Mouse (Mus musculus): ENCODE data around the gene Cdk1.

Cdk1 gene

GRCm38 (mm10) chr10:69352212-69353085 is at the start of gene Cdk1:
Cdk1 (minus strand) TSS chr10:69352938.
- POLR2A ChIA-PET, result interaction anchor here (0.5 to 4.0 kb wide), 83 partner anchors 9 to 1893 kb away, joined by 3 to 78 read pairs (median 4); partner anchors contain the start of genes A930033H14Rik (in 1 of the 4), Ank3 (in 1 of the 4) and Cabcoco1 (in 1 of the 4)
- CTCF ChIA-PET, result interaction anchor here (0.5 to 2.3 kb wide), 16 partner anchors 12 to 444 kb away, joined by 3 to 12 read pairs (median 3); no protein-coding TSS in a partner anchor

- CTCF ChIA-PET, result interaction anchor here in 3 of 4 experiments (0.5 to 1.6 kb wide), 6 partner anchors 10 to 381 kb away, joined by 3 to 6 read pairs (median 3); no protein-coding TSS in a partner anchor
- POLR2A ChIA-PET, result interaction anchor here in 2 of 4 experiments (0.6 to 1.4 kb wide), 5 partner anchors 47 to 175 kb away, joined by 3 to 8 read pairs (median 3); partner anchors contain the start of gene Cdk1 (in 2 of the 2)
Measured at GRCm38 (mm10) chr10:69399814-69400385, 47.2 kb upstream of the Cdk1 start.

- ChIA-PET POLR2A (interaction anchor here in 2 of 4 experiments (0.6 to 1.7 kb wide), 6 partner anchors 9 to 208 kb away, joined by 3 to 8 read pairs (median 4); partner anchors contain the start of gene Cdk1 (in 2 of the 2)), CTCF (interaction anchor here in 3 of 4 experiments (0.7 to 1.6 kb wide), 6 partner anchors 9 to 258 kb away, joined by 3 to 6 read pairs (median 4); no protein-coding TSS in a partner anchor)
Measured at GRCm38 (mm10) chr10:69398763-69399590, 46.2 kb upstream of the Cdk1 start, which contains the start of gene Ank3. Ank3 (plus strand) TSS chr10:69398773.

- POLR2A ChIA-PET, result interaction anchor here in 1 of 4 experiments (0.6 to 1.7 kb wide), 3 partner anchors 9 to 208 kb away, joined by 3 to 7 read pairs (median 6); partner anchors contain the start of gene Cdk1
- CTCF ChIA-PET, result interaction anchor here in 2 of 4 experiments (1.2 to 1.6 kb wide), 3 partner anchors 24 to 91 kb away, joined by 4 to 6 read pairs (median 5); no protein-coding TSS in a partner anchor
Measured at GRCm38 (mm10) chr10:69398197-69398762, 45.5 kb upstream of the Cdk1 start.

GRCm38 (mm10) chr10:69389511-69389910 is 36.8 kb upstream of the Cdk1 start:
- ChIA-PET CTCF (interaction anchor here in 1 of 4 experiments (1.0 kb wide), 1 partner anchor 10 kb away, joined by 3 read pairs; no protein-coding TSS in a partner anchor), POLR2A (interaction anchor here in 2 of 4 experiments (1.0 to 1.5 kb wide), 3 partner anchors 9 to 37 kb away, joined by 3 to 6 read pairs (median 4); partner anchors contain the start of genes Cdk1 (in 2 of the 2) and Ank3 (in 1 of the 2))

- ChIA-PET POLR2A (interaction anchor here in 1 of 4 experiments (1.4 kb wide), 1 partner anchor 34 kb away, joined by 5 read pairs; the partner anchor contains the start of gene Cdk1), CTCF (interaction anchor here in 1 of 4 experiments (0.7 kb wide), 1 partner anchor 1033 kb away, joined by 21 read pairs; no protein-coding TSS in a partner anchor)
Measured at GRCm38 (mm10) chr10:69386767-69387166, 34.0 kb upstream of the Cdk1 start.

GRCm38 (mm10) chr10:69385136-69385535 is 32.4 kb upstream of the Cdk1 start:
- ChIA-PET CTCF (no interaction called here), POLR2A (no interaction called here)

- CTCF ChIA-PET, result interaction anchor here in 2 of 4 experiments (0.6 to 1.7 kb wide), 2 partner anchors 13 to 259 kb away, joined by 4 to 5 read pairs; no protein-coding TSS in a partner anchor
- POLR2A ChIA-PET, result interaction anchor here in 1 of 4 experiments (0.6 to 0.9 kb wide), 2 partner anchors 11 to 266 kb away, joined by 3 to 4 read pairs; no protein-coding TSS in a partner anchor
Measured at GRCm38 (mm10) chr10:69384640-69385039, 31.9 kb upstream of the Cdk1 start.

- POLR2A ChIA-PET, result no interaction called here
- CTCF ChIA-PET, result interaction anchor here in 1 of 4 experiments (1.7 kb wide), 1 partner anchor 12 kb away, joined by 5 read pairs; no protein-coding TSS in a partner anchor
Measured at GRCm38 (mm10) chr10:69383186-69383585, 30.4 kb upstream of the Cdk1 start.

- ChIA-PET CTCF (no interaction called here), POLR2A (interaction anchor here in 1 of 4 experiments (0.6 kb wide), 1 partner anchor 16 kb away, joined by 4 read pairs; no protein-coding TSS in a partner anchor)
Measured at GRCm38 (mm10) chr10:69375154-69375553, 22.4 kb upstream of the Cdk1 start.

- CTCF ChIA-PET, result interaction anchor here (0.5 to 1.7 kb wide), 14 partner anchors 9 to 1236 kb away, joined by 3 to 8 read pairs (median 4); partner anchors contain the start of genes Ank3 (in 2 of the 4) and Cdk1 (in 1 of the 4)
- POLR2A ChIA-PET, result interaction anchor here in 3 of 4 experiments (0.6 to 1.6 kb wide), 11 partner anchors 10 to 422 kb away, joined by 3 to 10 read pairs (median 3); partner anchors contain the start of gene Cdk1 (in 2 of the 3)
Measured at GRCm38 (mm10) chr10:69373796-69374550, 21.2 kb upstream of the Cdk1 start.

GRCm38 (mm10) chr10:69372061-69372460 is 19.3 kb upstream of the Cdk1 start:
- CTCF ChIA-PET, result interaction anchor here in 3 of 4 experiments (0.5 to 1.1 kb wide), 11 partner anchors 19 to 874 kb away, joined by 3 to 5 read pairs (median 3); partner anchors contain the start of gene Cdk1 (in 1 of the 3)
- POLR2A ChIA-PET, result interaction anchor here in 3 of 4 experiments (0.9 to 1.6 kb wide), 4 partner anchors 10 to 80 kb away, joined by 3 to 4 read pairs (median 4); partner anchors contain the start of gene Cdk1 (in 1 of the 3)

GRCm38 (mm10) chr10:69371441-69371840 is 18.7 kb upstream of the Cdk1 start:
- ChIA-PET CTCF (interaction anchor here in 2 of 4 experiments (0.5 to 1.6 kb wide), 10 partner anchors 9 to 283 kb away, joined by 3 to 6 read pairs (median 3); partner anchors contain the start of gene Cdk1 (in 2 of the 2)), POLR2A (interaction anchor here in 2 of 4 experiments (0.7 to 1.6 kb wide), 4 partner anchors 19 to 113 kb away, joined by 3 to 5 read pairs (median 3); partner anchors contain the start of gene Cdk1 (in 1 of the 2))

- ChIA-PET POLR2A (interaction anchor here in 3 of 4 experiments (0.6 to 2.1 kb wide), 6 partner anchors 17 to 89 kb away, joined by 3 to 19 read pairs (median 4); partner anchors contain the start of gene Cdk1 (in 2 of the 3)), CTCF (interaction anchor here in 2 of 4 experiments (0.5 to 0.8 kb wide), 4 partner anchors 108 to 1856 kb away, joined by 3 to 4 read pairs (median 4); no protein-coding TSS in a partner anchor)
Measured at GRCm38 (mm10) chr10:69369321-69369720, 16.6 kb upstream of the Cdk1 start.

GRCm38 (mm10) chr10:69366877-69367387 is 14.2 kb upstream of the Cdk1 start:
- POLR2A ChIA-PET, result interaction anchor here in 2 of 4 experiments (0.8 to 3.4 kb wide), 3 partner anchors 14 to 15 kb away, joined by 3 to 19 read pairs (median 18); partner anchors contain the start of gene Cdk1 (in 2 of the 2)
- CTCF ChIA-PET, result interaction anchor here in 2 of 4 experiments (0.6 to 1.8 kb wide), 3 partner anchors 102 to 703 kb away, joined by 3 to 9 read pairs (median 4); no protein-coding TSS in a partner anchor
